Mouse (Mus musculus) brain, embryonic 14.5 days (tissue): ENCODE results near the gene Sumo3.

Experiments
- CTCF ChIP-seq: fragments of 200-500 bp; IDR thresholded peaks from 2 replicates; pipeline ENCODE4 v1.5.1; 2012; ENCODE audit warnings: inconsistent platforms, mild to moderate bottlenecking, moderate library complexity, borderline replicate concordance; ENCODE audit not compliant: insufficient read depth, insufficient read length; ENCODE audit errors: extremely low read depth
- POLR2A ChIP-seq: fragments of 200-500 bp; IDR thresholded peaks from 2 replicates; pipeline ENCODE4 v1.6.1; 2012; ENCODE audit warnings: mild to moderate bottlenecking, inconsistent platforms, borderline replicate concordance; ENCODE audit not compliant: poor library complexity, insufficient read depth, insufficient read length, severe bottlenecking; ENCODE audit errors: extremely low read depth

DNA sequence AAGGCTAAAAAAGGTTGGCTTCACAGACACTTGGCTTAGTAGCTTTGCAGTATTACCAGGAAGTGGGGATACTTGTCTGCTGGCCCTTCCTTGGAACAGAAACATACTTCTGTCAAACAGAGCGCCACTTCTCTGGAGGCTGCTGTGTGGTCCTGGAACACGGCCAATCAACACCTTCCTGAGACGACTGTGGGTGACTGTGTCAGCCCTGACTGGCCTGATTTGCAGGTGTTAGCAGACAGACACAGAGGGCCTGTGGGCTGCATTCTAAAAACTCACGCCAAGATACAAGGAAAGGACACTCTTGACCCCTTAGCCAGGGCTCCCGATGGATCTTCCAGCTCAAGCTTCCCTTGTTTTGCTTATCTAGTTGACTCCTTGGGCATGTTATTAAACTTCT lies 939 bp upstream of the Sumo3 start:
- TF ChIP-seq CTCF (no peak), POLR2A (no peak)
